Mouse (Mus musculus) liver, adult 2 months (tissue): ENCODE data around the gene Stag1. TPM values are rescaled to one million over a fixed set of nuclear protein-coding genes. Genes with fewer than 3 reads are reported as not detected.
A peak's percentile ranks its signal among the peaks of the same experiment; 100 is the strongest.

Experiments used
- DNase-seq: peaks from one replicate; pipeline ENCODE4 v3.0.0-alpha.2; 2011; ENCODE audit warnings: low read depth, low spot score; ENCODE audit errors: extremely low read depth
- H3K27ac ChIP-seq: fragments of 200-500 bp; replicated peaks from 2 replicates; pipeline ENCODE4 v1.5.1; 2012; ENCODE audit warnings: low read depth, mild to moderate bottlenecking, control low read depth, inconsistent platforms, low read length; ENCODE audit not compliant: insufficient read depth
- H3K27me3 ChIP-seq: fragments of 200-500 bp; 2 replicates; pipeline ENCODE4 v1.6.1; 2012; ENCODE audit warnings: mild to moderate bottlenecking, moderate library complexity, low read length, inconsistent platforms; ENCODE audit not compliant: control insufficient read depth, insufficient read depth
- H3K36me3 ChIP-seq: fragments of 200-500 bp; 2 replicates; pipeline ENCODE4 v1.6.1; 2012; ENCODE audit warnings: low read length, inconsistent platforms; ENCODE audit not compliant: control insufficient read depth, insufficient read depth
- H3K4me1 ChIP-seq: fragments of 200-500 bp; 2 replicates; pipeline ENCODE4 v1.6.1; 2011; ENCODE audit warnings: low read length; ENCODE audit not compliant: control insufficient read depth, insufficient read depth
- H3K4me3 ChIP-seq: fragments of 200-500 bp; 2 replicates; pipeline ENCODE4 v1.5.1; 2011; ENCODE audit warnings: low read depth, mild to moderate bottlenecking, control low read depth, low read length, moderate library complexity; ENCODE audit not compliant: insufficient read depth
- H3K79me2 ChIP-seq: fragments of 200-500 bp; 2 replicates; pipeline ENCODE4 v1.6.1; 2012; ENCODE audit warnings: inconsistent platforms, mild to moderate bottlenecking, low read length, moderate library complexity; ENCODE audit not compliant: control insufficient read depth, insufficient read depth
- H3K9ac ChIP-seq: fragments of 200-500 bp; 2 replicates; pipeline ENCODE4 v1.6.1; 2012; ENCODE audit warnings: low read depth, mild to moderate bottlenecking, control low read depth, inconsistent platforms, low read length
- CTCF ChIP-seq: fragments of 200-500 bp; IDR thresholded peaks from 2 replicates; pipeline ENCODE4 v1.5.1; 2011; ENCODE audit warnings: low read depth, low read length, control low read depth
- POLR2A ChIP-seq: fragments of 200-500 bp; IDR thresholded peaks from 2 replicates; pipeline ENCODE4 v1.6.1; 2011; ENCODE audit warnings: low read length, control low read depth; ENCODE audit not compliant: insufficient read depth; ENCODE audit errors: extremely low read depth
- WGBS: fragments of 180-500 bp; shearing (Covaris S2); methylation state at CpG from one replicate; pipeline ENCODE4 v1.1.7; 2018; 5-methylcytosine and 5-hydroxymethylcytosine counted together
- polyA plus RNA-seq: library from polyadenylated mRNA; depleted of rRNA; stranded (reverse); fragments of >200 nt; gene quantifications from 2 replicates; pipeline ENCODE4 v1.2.3, GENCODE M21; 2012; rRNA removed
- total RNA-seq: library from RNA; depleted of rRNA; stranded (reverse); fragments of >200 nt; gene quantifications from 2 replicates; pipeline ENCODE4 v1.2.3, GENCODE M21; 2014; rRNA removed

The Stag1 gene
- total and polyA plus RNA-seq, 2 experiments = 1.4 to 23.0 TPM

GRCm38 (mm10) chr9:100997138-100997537, 399.5 kb downstream of the Stag1 start:
- no peak for TF ChIP-seq CTCF
- TF ChIP-seq POLR2A = no peak
- Histone ChIP-seq H3K79me2 (no peaks in the 10 kb centered on the region), H3K36me3 (peaks cover 7% of the 10 kb centered on the region; the same call in 1 of the 2 replicates), H3K4me3 (no peak overlapping the region), H3K4me1 (no peaks in the 10 kb centered on the region), H3K27ac (no peak overlapping the region), H3K27me3 (no peaks in the 10 kb centered on the region), H3K9ac (no peak overlapping the region)
- no peak for DNase-seq
- 88% methylated on average over 2 of the region's 2 CpGs for WGBS

- no peak overlapping the region for H3K9ac ChIP-seq
- H3K4me3 ChIP-seq = no peak overlapping the region
- no peak overlapping the region for H3K27ac ChIP-seq
- no peaks in the 10 kb centered on the region for H3K79me2 ChIP-seq
- H3K4me1 ChIP-seq = no peaks in the 10 kb centered on the region
- peaks cover 2% of the 10 kb centered on the region; the same call in 1 of the 2 replicates for H3K36me3 ChIP-seq
- TF ChIP-seq CTCF = peak; percentile 16; the same call in 1 of the 2 replicates
- no peak for TF ChIP-seq POLR2A
- over 99% methylated on average over 4 of the region's 4 CpGs for WGBS
- no peaks in the 10 kb centered on the region for H3K27me3 ChIP-seq
- DNase-seq = peak; percentile 5
Observed at GRCm38 (mm10) chr9:101002053-101002452, 404.5 kb downstream of the Stag1 start.

- TF ChIP-seq CTCF (no peak), POLR2A (no peak)
- no peaks in the 10 kb centered on the region for H3K27me3 ChIP-seq
- no peak overlapping the region for H3K27ac ChIP-seq
- H3K4me3 ChIP-seq = no peak overlapping the region
- no peaks in the 10 kb centered on the region for H3K4me1 ChIP-seq
- no peaks in the 10 kb centered on the region for H3K79me2 ChIP-seq
- DNase-seq = no peak
- 98% methylated on average over 8 of the region's 8 CpGs for WGBS
- H3K36me3 ChIP-seq = peaks cover 2% of the 10 kb centered on the region; the same call in 1 of the 2 replicates
- no peak overlapping the region for H3K9ac ChIP-seq
Observed at GRCm38 (mm10) chr9:101002841-101003240, 405.2 kb downstream of the Stag1 start.

GRCm38 (mm10) chr9:101003302-101003701, 405.7 kb downstream of the Stag1 start:
- H3K9ac ChIP-seq = no peak overlapping the region
- TF ChIP-seq POLR2A = no peak
- no peak for TF ChIP-seq CTCF
- no peaks in the 10 kb centered on the region for H3K79me2 ChIP-seq
- no peak overlapping the region for H3K27ac ChIP-seq
- H3K36me3 ChIP-seq = peaks cover 2% of the 10 kb centered on the region; the same call in 1 of the 2 replicates
- 97% methylated on average over 5 of the region's 5 CpGs for WGBS
- no peaks in the 10 kb centered on the region for H3K4me1 ChIP-seq
- no peak for DNase-seq
- no peaks in the 10 kb centered on the region for H3K27me3 ChIP-seq
- H3K4me3 ChIP-seq = no peak overlapping the region

- TF ChIP-seq POLR2A (no peak), CTCF (no peak)
- Histone ChIP-seq H3K27me3 (no peaks in the 10 kb centered on the region), H3K27ac (no peak overlapping the region), H3K9ac (no peak overlapping the region), H3K4me1 (no peaks in the 10 kb centered on the region), H3K36me3 (peaks cover 4% of the 10 kb centered on the region), H3K79me2 (no peaks in the 10 kb centered on the region), H3K4me3 (no peak overlapping the region)
- DNase-seq = peak; percentile 10
- 66% methylated on average over 4 of the region's 4 CpGs for WGBS
Observed at GRCm38 (mm10) chr9:101005866-101006265, 408.3 kb downstream of the Stag1 start.

Other genes starting within 250 kb of the Stag1 start
- gene Il20rb, start 111.0 kb upstream of the Stag1 start, total RNA-seq = 0.40 and 0.83 TPM in 2 replicates
- gene Il20rb, start 111.0 kb upstream of the Stag1 start, polyA plus RNA-seq = 0.50 and 0.88 TPM in 2 replicates
- 17.0 and 17.5 TPM in 2 replicates for gene Nck1, start 51.7 kb upstream of the Stag1 start, total RNA-seq
- 2.2 and 2.6 TPM in 2 replicates for gene Nck1, start 51.7 kb upstream of the Stag1 start, polyA plus RNA-seq
- 0.65 and 0.74 TPM in 2 replicates for gene Slc35g2, start 26.7 kb upstream of the Stag1 start, total RNA-seq
- 0.09 TPM in 1 of 2 replicates, not detected in the other for gene Slc35g2, start 26.7 kb upstream of the Stag1 start, polyA plus RNA-seq